Mouse (Mus musculus) intestine, postnatal 0 days (tissue): ENCODE measurements around the gene Ptpn11. TPM values are rescaled to one million over a fixed set of nuclear protein-coding genes. Genes with fewer than 3 reads are reported as not detected.
"Not testable (repeated sequence)": the region's sequence is repeated elsewhere in the genome, so short reads cannot be mapped to it uniquely, and the experiment has no call there.

Experiments
- ATAC-seq: fragments of 200-750 bp; cut with Nextera tagmentation; 2 replicates; pipeline ENCODE4 v1.8.0; 2017; ENCODE audit warnings: mild to moderate bottlenecking, moderate TSS enrichment, moderate library complexity
- H3K27ac ChIP-seq: fragments of 300-500 bp; sonication (generic); 2 replicates; pipeline ENCODE4 v1.5.1; 2014; ENCODE audit warnings: mild to moderate bottlenecking, low read depth, low read length, moderate library complexity
- H3K27me3 ChIP-seq: fragments of 300-500 bp; sonication (generic); replicated peaks from 2 replicates; pipeline ENCODE4 v1.6.1; 2014; ENCODE audit warnings: low read length, mixed read lengths; ENCODE audit not compliant: control insufficient read depth, insufficient read depth
- H3K36me3 ChIP-seq: fragments of 300-500 bp; sonication (generic); 2 replicates; pipeline ENCODE4 v1.6.1; 2014; ENCODE audit warnings: mild to moderate bottlenecking, moderate library complexity; ENCODE audit not compliant: control insufficient read depth, insufficient read depth
- H3K4me1 ChIP-seq: fragments of 300-500 bp; sonication (generic); replicated peaks from 2 replicates; pipeline ENCODE4 v1.6.1; 2014; ENCODE audit warnings: antibody characterized with exemption, low read length, mixed read lengths; ENCODE audit not compliant: control insufficient read depth, insufficient read depth
- H3K4me2 ChIP-seq: fragments of 300-500 bp; sonication (generic); replicated peaks from 2 replicates; pipeline ENCODE4 v1.6.1; 2014; ENCODE audit warnings: low read depth, mild to moderate bottlenecking, moderate library complexity
- H3K4me3 ChIP-seq: fragments of 300-500 bp; sonication (generic); 2 replicates; pipeline ENCODE4 v1.5.1; 2014; ENCODE audit warnings: low read depth, low read length
- H3K9ac ChIP-seq: fragments of 300-500 bp; sonication (generic); 2 replicates; pipeline ENCODE4 v1.6.1; 2014; ENCODE audit warnings: mild to moderate bottlenecking, low read depth, low read length
- H3K9me3 ChIP-seq: fragments of 300-500 bp; sonication (generic); 2 replicates; pipeline ENCODE4 v1.6.1; 2016; ENCODE audit warnings: mixed run types; ENCODE audit not compliant: control insufficient read depth
- CTCF ChIP-seq: sonication (generic); IDR thresholded peaks from 2 replicates; pipeline ENCODE4 v1.5.1; 2016; ENCODE audit warnings: low read depth, mild to moderate bottlenecking, control low read depth, antibody characterized with exemption, moderate library complexity
- WGBS: fragments of 180-500 bp; shearing (Covaris S2); extraction: QIAGEN DNeasy Blood & Tissue Kit; methylation state at CpG from one replicate; pipeline ENCODE4 v1.1.7; 2014; 5-methylcytosine and 5-hydroxymethylcytosine counted together
- polyA plus RNA-seq: library from polyadenylated mRNA; unstranded; fragments of >200 nt; fragmentation: Nextera tagmentation; extraction: Ambion mirVana; gene quantifications from 2 replicates; pipeline ENCODE4 v1.2.1, GENCODE M21; 2015

Gene Ptpn11
- polyA plus RNA-seq, 1 experiment from 2014 or later: 14.0 TPM

- H3K4me3 ChIP-seq: no peak overlapping the region
- no peak overlapping the region for H3K9ac ChIP-seq
- no peaks in the 10 kb centered on the region for H3K27me3 ChIP-seq
- 71% methylated on average over 9 of the region's 9 CpGs for WGBS
- H3K4me1 ChIP-seq: 0 out of 2 replicates have a peak, but pooled peaks cover 4% of the 10 kb centered on the region
- TF ChIP-seq CTCF: no peak
- no peaks in the 10 kb centered on the region for H3K9me3 ChIP-seq
- no peak overlapping the region for H3K4me2 ChIP-seq
- no peaks in the 10 kb centered on the region for H3K36me3 ChIP-seq
- H3K27ac ChIP-seq: no peak overlapping the region
- ATAC-seq: no peak
Observed at GRCm38 (mm10) chr5:121230811-121231210, 39.6 kb upstream of the Ptpn11 start.

- no peak for TF ChIP-seq CTCF
- Histone ChIP-seq H3K36me3 (no peaks in the 10 kb centered on the region), H3K4me3 (no peak overlapping the region), H3K27ac (no peak overlapping the region), H3K9me3 (no peaks in the 10 kb centered on the region), H3K27me3 (no peaks in the 10 kb centered on the region), H3K4me1 (0 out of 2 replicates have a peak, but pooled peaks cover 4% of the 10 kb centered on the region), H3K4me2 (no peak overlapping the region), H3K9ac (no peak overlapping the region)
- 76% methylated on average over 2 of the region's 2 CpGs for WGBS
- ATAC-seq: no peak
Observed at GRCm38 (mm10) chr5:121229182-121229581, 38.0 kb upstream of the Ptpn11 start.

GRCm38 (mm10) chr5:121227330-121227729 lies 36.1 kb upstream of the Ptpn11 start:
- H3K27me3 ChIP-seq, H3K4me1 ChIP-seq, H3K4me2 ChIP-seq, H3K9me3 ChIP-seq, ATAC-seq, H3K36me3 ChIP-seq, H3K27ac ChIP-seq, H3K9ac ChIP-seq, H3K4me3 ChIP-seq: not testable (repeated sequence)
- WGBS: 67% methylated on average over 1 of the region's 1 CpGs

- Histone ChIP-seq H3K9me3 (no peaks in the 10 kb centered on the region), H3K27me3 (no peaks in the 10 kb centered on the region), H3K4me1 (0 out of 2 replicates have a peak, but pooled peaks cover 4% of the 10 kb centered on the region), H3K4me2 (no peak overlapping the region), H3K9ac (no peak overlapping the region), H3K36me3 (no peaks in the 10 kb centered on the region), H3K27ac (no peak overlapping the region), H3K4me3 (no peak overlapping the region)
- 73% methylated on average over 4 of the region's 4 CpGs for WGBS
- 0 out of 2 replicates have a peak, but pooled peaks have one; percentile 14 for TF ChIP-seq CTCF
- ATAC-seq: no peak
Observed at GRCm38 (mm10) chr5:121226845-121227244, 35.6 kb upstream of the Ptpn11 start.

GRCm38 (mm10) chr5:121226406-121226805 lies 35.2 kb upstream of the Ptpn11 start:
- Histone ChIP-seq H3K36me3 (no peaks in the 10 kb centered on the region), H3K4me1 (0 out of 2 replicates have a peak, but pooled peaks cover 4% of the 10 kb centered on the region), H3K9ac (no peak overlapping the region), H3K4me3 (no peak overlapping the region), H3K4me2 (peak overlapping the region; percentile 21; the same call in 1 of the 2 replicates), H3K27me3 (no peaks in the 10 kb centered on the region), H3K27ac (no peak overlapping the region), H3K9me3 (no peaks in the 10 kb centered on the region)
- ATAC-seq: peak; percentile 14; the same call in 1 of the 2 replicates
- 43% methylated on average over 3 of the region's 3 CpGs for WGBS
- no peak for TF ChIP-seq CTCF

GRCm38 (mm10) chr5:121225854-121226253 lies 34.7 kb upstream of the Ptpn11 start:
- 44% methylated on average over 2 of the region's 2 CpGs for WGBS

GRCm38 (mm10) chr5:121224856-121225255 lies 33.7 kb upstream of the Ptpn11 start:
- Histone ChIP-seq H3K36me3 (no peaks in the 10 kb centered on the region), H3K27ac (no peak overlapping the region), H3K4me2 (no peak overlapping the region), H3K9me3 (no peaks in the 10 kb centered on the region), H3K9ac (no peak overlapping the region), H3K27me3 (no peaks in the 10 kb centered on the region), H3K4me1 (no peaks in the 10 kb centered on the region), H3K4me3 (no peak overlapping the region)
- 73% methylated on average over 3 of the region's 3 CpGs for WGBS
- no peak for TF ChIP-seq CTCF
- ATAC-seq: no peak

More at GRCm38 (mm10) chr5:121225854-121226253, 34.7 kb upstream of the Ptpn11 start:
- Histone ChIP-seq H3K27ac (no peak overlapping the region), H3K27me3 (no peaks in the 10 kb centered on the region), H3K4me3 (no peak overlapping the region), H3K4me2 (no peak overlapping the region), H3K36me3 (no peaks in the 10 kb centered on the region), H3K4me1 (0 out of 2 replicates have a peak, but pooled peaks cover 4% of the 10 kb centered on the region), H3K9ac (no peak overlapping the region), H3K9me3 (no peaks in the 10 kb centered on the region)
- ATAC-seq: no peak
- no peak for TF ChIP-seq CTCF

- H3K4me2 ChIP-seq, ATAC-seq, H3K27ac ChIP-seq, H3K36me3 ChIP-seq, H3K4me1 ChIP-seq, H3K4me3 ChIP-seq, H3K9ac ChIP-seq, H3K27me3 ChIP-seq, H3K9me3 ChIP-seq: not testable (repeated sequence)
- WGBS: 80% methylated on average over 3 of the region's 4 CpGs
Observed at GRCm38 (mm10) chr5:121224020-121224419, 32.8 kb upstream of the Ptpn11 start.
